Mouse (Mus musculus) E14TG2a.4 (cell line): Measurements from ENCODE around the gene Bcas3.

Experiments used
- CTCF ChIP-seq: conservative IDR thresholded peaks from 2 replicates; pipeline ENCODE4 v1.5.1; 2014; ENCODE audit warnings: low read length
- NANOG ChIP-seq: IDR thresholded peaks from 2 replicates; pipeline ENCODE4 v1.6.1; 2014; ENCODE audit warnings: borderline replicate concordance, low read length, mixed read lengths

DNA sequence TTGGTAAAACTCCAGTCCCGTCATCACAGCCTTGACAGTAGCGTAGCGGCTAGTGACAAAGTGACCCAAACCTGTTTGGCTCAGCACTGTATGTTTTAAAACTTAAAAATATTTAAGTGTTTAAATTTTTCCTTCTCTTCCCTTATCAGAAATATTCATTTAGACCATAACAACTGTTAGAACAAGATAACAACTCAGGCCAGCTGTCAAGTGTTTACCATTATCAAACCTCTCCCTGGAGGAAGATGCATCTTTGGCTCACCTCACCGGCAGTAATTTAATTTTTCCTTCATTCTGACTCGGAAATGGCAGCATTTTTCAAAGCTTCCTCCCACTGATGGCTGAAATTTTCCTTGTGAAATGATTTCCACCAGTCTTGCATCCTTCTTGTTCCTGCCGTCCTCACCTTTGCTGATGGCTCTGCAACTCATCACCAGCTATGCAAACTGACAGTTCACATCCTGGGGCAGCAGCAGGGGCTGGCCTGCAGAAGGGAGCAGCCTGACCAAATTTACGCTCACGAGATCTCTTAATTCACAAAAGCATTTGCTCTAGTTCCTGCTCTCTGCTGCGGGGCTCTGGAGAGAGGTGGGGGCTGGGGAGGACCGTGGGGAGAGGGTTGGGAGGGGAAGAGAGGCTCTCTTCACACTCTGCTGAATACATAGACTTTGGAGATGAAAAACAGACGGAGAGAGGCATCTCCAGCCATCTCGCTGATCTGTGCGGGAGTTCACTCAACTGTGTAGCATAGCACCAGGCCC is 275.5 kb downstream of the Bcas3 start:
- TF ChIP-seq CTCF, result no peak
- TF ChIP-seq NANOG, result no peak
